Mouse (Mus musculus) frontal cortex, postnatal 25 days (tissue): ENCODE results near the gene Prim2.
"Not testable (repeated sequence)": the region's sequence is repeated elsewhere in the genome, so short reads cannot be mapped to it uniquely, and the experiment has no call there.

ENCODE experiments used
- DNase-seq, 2 experiments: peaks; one replicate each; pipeline ENCODE4 v3.0.0; 2022; ENCODE audit warnings: low spot score in 2 of 2

Prim2 gene

DNA sequence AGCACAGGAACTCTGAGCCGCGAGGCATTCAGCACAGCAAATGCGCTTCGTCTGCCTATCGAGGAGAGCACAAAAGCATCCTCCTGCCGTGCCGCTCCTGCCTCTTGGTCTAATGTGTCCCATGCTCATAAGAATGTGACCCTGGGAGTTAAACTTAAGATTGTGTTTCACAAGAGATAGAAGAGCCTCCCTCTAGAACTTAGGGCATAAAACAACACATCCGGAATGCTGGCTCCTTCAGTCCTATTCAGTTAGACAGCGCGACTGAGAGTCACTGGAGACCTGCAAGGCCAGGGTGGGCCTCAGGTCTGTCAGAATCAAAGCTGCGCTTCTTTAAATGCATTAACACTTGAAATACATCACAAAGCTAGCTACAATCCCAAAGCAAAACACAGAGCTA, 18.7 kb downstream of the Prim2 start:
- DNase-seq = no peak

- no peak for DNase-seq
Measured at GRCm38 (mm10) chr1:33649534-33650108, 20.0 kb downstream of the Prim2 start.

DNA sequence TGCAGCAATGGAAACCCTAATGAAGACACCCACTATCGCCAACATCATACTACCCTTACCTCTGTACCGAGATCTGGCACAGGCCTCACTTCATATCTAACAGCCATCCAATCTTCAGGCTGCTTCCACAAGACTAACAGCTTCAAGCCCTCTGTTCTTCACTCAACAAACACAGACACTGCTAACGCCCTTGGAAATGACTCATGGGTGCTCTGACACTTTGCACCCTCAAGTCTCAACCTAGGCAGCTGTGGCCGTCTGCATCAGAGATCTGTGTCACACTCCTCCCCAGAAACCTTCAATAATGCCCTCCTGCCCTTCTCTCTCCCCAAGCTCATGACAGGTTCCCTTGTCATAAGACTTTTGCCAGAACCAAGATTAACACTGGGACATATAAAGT, 20.6 kb downstream of the Prim2 start:
- DNase-seq = no peak

GRCm38 (mm10) chr1:33647661-33648060, 21.9 kb downstream of the Prim2 start:
- DNase-seq = no peak

- DNase-seq = peak in 1 of 2 experiments; percentile 33
Measured at GRCm38 (mm10) chr1:33647173-33647572, 22.4 kb downstream of the Prim2 start.

DNA sequence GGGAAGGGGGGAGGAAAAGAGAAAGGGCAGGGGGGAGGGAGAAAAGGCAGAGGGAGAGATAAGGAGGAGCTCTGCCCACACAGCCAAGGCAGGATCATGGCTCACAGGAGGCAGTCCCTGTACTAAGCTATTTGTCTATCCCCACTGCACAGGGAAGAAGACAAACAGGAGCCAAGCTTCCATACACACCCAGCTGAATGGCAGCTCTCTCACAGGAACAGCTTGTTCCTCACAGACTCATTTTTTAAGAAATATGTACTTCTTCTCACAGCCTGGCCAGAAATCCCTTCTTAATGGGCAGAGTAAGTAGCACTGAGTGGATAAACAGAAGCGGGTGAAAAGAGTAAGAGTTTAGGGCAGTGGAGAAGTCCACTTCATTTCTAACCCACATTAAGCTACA, 23.9 kb downstream of the Prim2 start:
- no peak for DNase-seq

DNA sequence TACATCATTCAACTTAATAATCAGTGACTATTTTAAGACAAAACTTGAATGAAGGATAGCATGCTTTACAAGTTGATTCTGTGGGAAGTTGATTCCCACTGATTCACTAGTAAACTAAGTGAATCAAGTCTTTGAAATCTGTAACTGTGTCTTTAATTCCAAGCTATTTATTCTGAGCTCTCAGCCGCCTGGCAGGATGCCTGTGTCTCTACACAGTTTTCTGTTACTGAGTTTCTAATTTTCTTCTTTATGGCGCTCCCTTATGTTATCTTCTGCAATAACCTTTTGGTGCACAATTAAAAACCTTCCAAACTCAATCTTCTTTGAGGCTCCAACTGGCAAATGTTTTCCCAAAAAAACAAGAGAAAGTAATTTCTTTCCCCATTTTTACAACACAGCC, 28.5 kb downstream of the Prim2 start:
- DNase-seq = no peak

DNA sequence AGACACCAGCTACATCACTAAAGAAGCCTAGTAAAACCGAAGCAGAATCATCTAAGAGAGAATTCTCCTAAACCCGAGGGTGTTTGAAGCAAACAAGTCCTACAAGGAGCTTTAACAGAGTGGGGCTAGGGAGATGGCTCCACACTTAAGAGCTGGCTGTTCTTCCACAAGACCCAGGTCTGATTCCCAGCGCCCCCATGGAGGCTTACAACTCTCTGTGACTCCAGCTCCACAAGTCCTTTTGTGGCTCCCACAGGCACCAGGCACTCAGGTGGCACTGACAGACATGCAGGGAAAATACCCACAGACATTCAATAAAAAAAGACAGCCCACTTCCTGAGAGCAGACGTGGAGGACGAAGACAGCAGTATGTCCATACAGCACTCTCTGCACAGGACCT, 29.5 kb downstream of the Prim2 start:
- DNase-seq = no peak

- no peak for DNase-seq
Measured at GRCm38 (mm10) chr1:33639234-33639633, 30.4 kb downstream of the Prim2 start.

DNA sequence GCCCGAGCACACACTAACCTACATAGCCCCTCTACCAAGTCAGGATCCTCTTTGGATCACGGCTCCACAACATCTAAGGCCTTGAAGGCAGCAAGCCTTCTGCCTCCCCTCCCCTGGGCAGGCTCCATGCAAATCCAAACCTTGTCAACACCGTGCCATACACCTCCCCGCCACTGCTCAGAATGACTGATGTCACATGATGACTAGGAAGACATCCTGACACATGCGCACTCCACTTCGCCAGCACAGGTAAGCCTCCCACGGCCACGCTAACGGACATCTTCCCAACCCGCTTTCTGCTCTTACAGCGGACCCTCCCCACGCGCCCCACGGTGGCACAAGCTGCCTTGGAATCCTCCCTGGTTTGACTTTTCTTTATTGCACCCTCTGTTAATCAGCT, 31.8 kb downstream of the Prim2 start:
- DNase-seq = no peak

- no peak for DNase-seq
Measured at GRCm38 (mm10) chr1:33636421-33637195, 33.0 kb downstream of the Prim2 start.

- DNase-seq = not testable (repeated sequence)
Measured at GRCm38 (mm10) chr1:33631002-33631618, 38.5 kb downstream of the Prim2 start.

DNA sequence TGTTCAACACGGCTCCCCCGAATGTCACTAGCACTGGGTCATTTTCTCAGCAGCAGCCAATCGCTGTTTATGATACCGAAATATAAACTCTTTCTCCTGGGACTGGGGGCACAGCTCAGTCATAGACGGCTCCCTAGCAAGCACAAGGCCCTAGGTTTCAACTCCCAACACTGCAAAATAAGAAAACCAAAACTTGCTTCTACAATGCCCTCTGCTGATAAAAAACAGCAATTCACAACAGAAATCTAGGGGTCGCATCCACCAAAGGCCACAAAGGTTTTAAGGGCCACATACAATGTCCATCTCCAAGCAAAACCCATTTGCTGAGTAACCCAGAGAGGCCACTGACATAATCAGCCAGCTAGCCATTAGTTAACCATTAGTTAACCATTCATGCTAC, 41.8 kb downstream of the Prim2 start:
- DNase-seq = no peak

DNA sequence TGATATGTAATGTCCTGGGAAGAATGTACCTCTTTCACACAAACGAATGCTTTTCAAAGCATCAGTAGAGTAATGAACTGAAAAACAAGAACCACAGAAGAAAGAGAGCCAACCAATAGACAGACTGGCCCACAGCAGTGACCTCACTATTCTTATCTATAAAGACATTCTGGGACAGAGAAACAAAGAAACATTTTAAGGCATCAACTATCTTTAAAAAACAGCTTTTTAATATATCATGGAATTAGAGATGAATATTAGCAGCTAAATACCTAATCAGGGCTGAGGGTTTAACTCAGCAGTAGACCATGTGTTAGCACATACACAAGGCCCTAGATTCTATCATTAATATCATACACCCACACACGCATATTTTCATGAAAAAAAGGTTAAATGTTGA, 42.5 kb downstream of the Prim2 start:
- DNase-seq = no peak

GRCm38 (mm10) chr1:33624900-33625299, 44.7 kb downstream of the Prim2 start:
- DNase-seq = no peak

- DNase-seq = no peak
Measured at GRCm38 (mm10) chr1:33624441-33624840, 45.2 kb downstream of the Prim2 start.

DNA sequence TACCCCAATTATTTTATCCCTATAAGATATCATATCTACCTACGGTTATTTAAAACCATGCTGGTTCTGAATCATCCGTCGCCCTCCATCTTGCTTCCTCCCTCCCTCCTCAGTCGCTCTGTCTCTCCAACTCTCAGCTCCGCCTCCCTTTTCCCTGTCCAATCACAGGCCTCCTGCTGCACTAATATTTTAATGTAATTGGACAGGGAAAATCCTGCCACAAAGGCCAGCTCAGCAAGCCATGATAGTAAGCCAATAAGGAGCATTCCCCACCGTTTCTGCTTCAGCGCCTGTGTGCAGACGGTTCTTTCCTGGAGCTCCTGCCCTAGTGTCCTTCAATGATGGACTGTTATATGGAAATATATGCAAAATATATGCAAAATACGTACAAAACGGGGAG, 47.8 kb downstream of the Prim2 start:
- no peak for DNase-seq

GRCm38 (mm10) chr1:33620091-33620788, 49.4 kb downstream of the Prim2 start:
- DNase-seq = no peak

DNA sequence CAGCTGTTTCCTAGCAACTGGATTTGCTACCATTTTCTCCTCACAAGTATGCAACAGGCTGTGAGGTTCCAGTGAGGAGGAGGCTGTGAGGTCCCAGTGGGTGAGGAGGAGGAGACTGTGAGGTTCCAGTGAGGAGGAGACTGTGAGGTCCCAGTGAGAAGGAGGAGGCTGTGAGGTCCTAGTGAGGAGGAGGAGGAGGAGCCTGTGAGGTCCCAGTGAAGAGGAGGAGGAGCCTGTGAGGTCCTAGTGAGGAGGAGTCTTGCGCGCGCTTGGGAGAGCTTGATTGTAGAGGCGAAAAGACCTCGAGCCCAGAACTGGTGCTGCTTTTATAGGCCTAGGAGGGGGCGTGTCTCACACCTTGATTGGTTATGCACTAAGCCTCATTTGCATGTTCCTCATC, 53.0 kb downstream of the Prim2 start:
- DNase-seq = not testable (repeated sequence)

- no peak for DNase-seq
Measured at GRCm38 (mm10) chr1:33612100-33612499, 57.5 kb downstream of the Prim2 start.

GRCm38 (mm10) chr1:33610026-33610721, 59.4 kb downstream of the Prim2 start:
- DNase-seq = no peak

DNA sequence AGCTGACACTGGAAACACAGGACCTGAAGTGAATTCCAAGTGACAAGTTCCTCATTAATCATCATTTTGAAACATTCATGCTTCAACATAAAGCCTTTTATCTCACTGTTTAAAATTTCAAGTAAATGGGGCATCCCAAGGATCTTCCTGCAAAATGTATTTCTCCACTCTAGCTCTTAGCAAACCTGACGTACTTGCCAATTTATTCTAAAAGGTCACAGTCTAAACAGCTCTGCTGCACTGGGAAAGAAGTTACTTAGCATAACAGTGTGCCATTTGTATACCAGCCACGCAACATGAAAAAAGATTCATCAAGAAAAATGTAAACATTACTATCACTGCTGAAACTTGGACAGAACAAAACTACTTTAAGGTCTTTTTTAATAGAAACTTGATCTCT, 61.5 kb downstream of the Prim2 start:
- DNase-seq = no peak
